Mouse (Mus musculus) heart, adult 2 months (tissue): Measurements from ENCODE around the gene Trappc3.

Experiments used
- CTCF ChIP-seq: fragments of 200-600 bp; IDR thresholded peaks from 2 replicates; pipeline ENCODE4 v1.8.1; 2022; ENCODE audit warnings: antibody characterized with exemption, mild to moderate bottlenecking, moderate library complexity
- EP300 ChIP-seq: fragments of 200-500 bp; IDR thresholded peaks from 2 replicates; pipeline ENCODE4 v1.6.1; 2011; ENCODE audit warnings: low read depth, low read length, control low read depth; ENCODE audit not compliant: insufficient read depth
- POLR2A ChIP-seq: fragments of 200-500 bp; IDR thresholded peaks from 2 replicates; pipeline ENCODE4 v1.6.1; 2011; ENCODE audit warnings: mild to moderate bottlenecking, low read depth, low read length, control low read depth; ENCODE audit not compliant: insufficient read depth

DNA sequence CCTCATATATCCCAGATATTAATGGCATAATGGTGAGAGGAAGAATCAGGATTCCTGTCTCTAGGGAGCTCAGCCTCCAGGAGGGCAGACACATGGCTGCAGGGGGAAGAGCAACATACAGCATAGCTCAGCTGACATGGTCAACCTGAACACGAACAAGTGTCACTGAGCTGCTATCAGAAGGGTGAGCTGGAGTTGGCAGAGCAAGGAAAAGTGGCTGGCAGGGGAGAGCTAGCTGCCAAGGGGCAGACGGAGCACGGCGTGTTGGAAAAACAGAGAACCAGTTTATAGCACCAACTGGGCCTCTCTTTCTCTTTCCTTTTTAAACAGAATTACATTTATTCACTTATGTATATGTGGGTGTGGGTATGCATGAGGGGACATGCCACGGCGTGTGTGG is 19.6 kb upstream of the Trappc3 start:
- TF ChIP-seq CTCF (no peak), POLR2A (0 out of 2 replicates have a peak, but pooled peaks have one; percentile 23), EP300 (peak; percentile 79; the same call in 1 of the 2 replicates)
